Mouse (Mus musculus): ENCODE results near the gene Tcf7l2.

DNA sequence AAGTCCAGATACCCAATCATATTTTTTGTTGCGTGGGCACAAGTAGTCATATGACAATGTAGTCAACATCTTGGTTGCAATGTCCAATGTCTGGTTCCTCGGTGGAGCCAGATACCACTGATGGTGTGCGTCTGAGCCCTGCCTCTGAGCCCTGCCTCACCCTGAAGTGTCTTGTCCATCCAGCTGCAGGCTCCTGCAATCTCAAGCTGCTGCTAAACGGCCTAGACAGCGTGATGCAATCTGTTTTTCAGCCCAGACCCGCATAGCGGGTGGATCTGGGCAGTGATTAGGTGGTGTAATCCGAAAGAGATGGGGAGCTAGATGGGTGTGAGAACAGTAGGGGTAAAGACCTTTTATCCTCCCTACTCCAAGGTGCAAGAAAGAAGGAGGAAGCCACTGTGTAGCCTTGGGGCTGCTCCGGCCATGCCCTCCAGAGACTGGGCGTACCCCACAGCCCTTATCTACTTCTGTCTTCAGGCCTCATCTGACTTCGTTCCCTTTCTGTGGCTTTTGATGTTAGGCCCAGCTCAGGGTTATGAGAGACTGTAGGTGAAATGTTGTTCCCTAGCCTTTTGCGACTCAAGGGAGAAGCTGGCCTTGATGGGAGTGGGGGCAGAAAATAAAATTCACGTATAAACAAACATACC, 86.1 kb downstream of the Tcf7l2 start:
- TF ChIP-seq GATA1 (IDR thresholded peaks at IDR 0.05; ENCODE audit: low read length): no peak
- no peak for TF ChIP-seq TAL1 (IDR thresholded peaks at IDR 0.05; ENCODE audit: low read length)
